Mouse (Mus musculus) embryonic fibroblast, embryonic 13.5 days (primary cell): Measurements from ENCODE around the gene Kcnj16.

Source experiments
- CTCF ChIP-seq: IDR thresholded peaks from 2 replicates; pipeline ENCODE4 v1.5.1; 2011; ENCODE audit warnings: mild to moderate bottlenecking, control low read depth, low read length, moderate library complexity, borderline replicate concordance; ENCODE audit not compliant: insufficient read depth
- POLR2A ChIP-seq: IDR thresholded peaks from 2 replicates; pipeline ENCODE4 v1.6.1; 2011; ENCODE audit warnings: low read depth, mild to moderate bottlenecking, control low read depth, low read length, moderate library complexity

DNA sequence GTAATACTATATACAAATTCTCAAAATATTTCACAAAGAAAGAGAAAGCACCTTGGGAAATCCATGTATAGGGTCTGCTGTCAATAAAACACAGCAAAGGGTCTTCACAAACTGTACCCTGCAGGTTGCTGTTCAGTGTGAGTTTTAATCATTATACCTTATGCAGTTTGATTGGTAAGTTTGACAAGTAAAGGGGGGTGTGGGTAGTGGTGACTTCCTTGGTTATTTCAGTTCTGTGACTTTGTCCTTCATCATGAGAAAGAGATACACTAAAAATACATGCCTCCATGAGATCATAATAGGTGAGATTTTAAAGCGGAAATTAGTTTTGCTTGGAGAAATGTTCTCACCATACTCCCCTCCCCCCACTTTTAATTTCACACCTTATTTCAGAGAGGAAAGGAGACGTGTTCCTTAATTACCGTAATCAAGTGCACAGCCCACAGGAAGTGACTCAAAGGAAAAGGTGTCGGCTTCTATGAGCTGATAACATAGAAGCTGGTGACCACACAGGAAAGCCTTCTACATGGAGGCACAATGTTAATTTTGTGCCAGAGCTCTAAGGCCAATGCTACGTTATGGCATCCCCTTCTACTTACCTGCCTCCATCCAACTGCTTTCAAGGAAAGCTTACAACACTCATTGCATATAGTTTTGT is 48.9 kb upstream of the Kcnj16 start:
- TF ChIP-seq CTCF (no peak), POLR2A (no peak)
